Mouse (Mus musculus): ENCODE measurements around the gene Neurl1a.

DNA sequence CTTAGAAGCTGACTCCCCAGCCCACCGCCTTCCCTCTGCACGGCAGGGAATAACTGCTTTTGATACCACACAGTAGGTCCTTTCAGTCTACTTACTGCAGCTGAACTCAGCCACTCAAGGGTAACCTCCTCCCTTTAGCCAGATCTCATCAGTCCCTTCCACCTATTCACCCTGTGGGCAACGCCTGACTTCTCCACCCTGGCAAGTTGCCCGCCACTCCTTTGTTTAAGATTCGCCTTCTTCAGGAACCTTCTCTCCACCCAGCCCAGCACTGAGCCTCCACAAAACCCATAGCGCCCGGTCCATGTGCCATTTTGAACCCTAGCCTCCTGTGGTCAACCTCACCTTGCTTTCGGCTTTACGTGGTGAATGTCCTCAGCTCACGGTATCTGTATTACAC, 124.5 kb downstream of the Neurl1a start:
- no peak for TF ChIP-seq MAX (IDR thresholded peaks at IDR 0.05)
- TF ChIP-seq CTCF (IDR thresholded peaks at IDR 0.05; ENCODE audit: control insufficient read depth, insufficient read depth, insufficient read length) = no peak
- no peak for TF ChIP-seq USF1 (IDR thresholded peaks at IDR 0.05; ENCODE audit: low read depth)
- TF ChIP-seq MYOG (IDR thresholded peaks at IDR 0.05; ENCODE audit: control insufficient read depth, extremely low read depth, insufficient read length) = no peak
- TF ChIP-seq CEBPB (IDR thresholded peaks at IDR 0.05; ENCODE audit: low read depth) = no peak
- no peak for TF ChIP-seq FOSL1 (IDR thresholded peaks at IDR 0.05; ENCODE audit: insufficient read depth, low read length, poor library complexity, severe bottlenecking)
- TF ChIP-seq MYOD1 (IDR thresholded peaks at IDR 0.05; ENCODE audit: control insufficient read depth, insufficient read length, low read depth) = no peak

Data from C2C12 (cell line).